Mouse (Mus musculus) olfactory bulb, adult 2 months (tissue): ENCODE data around the gene Tmem237. TPM values are rescaled to one million over a fixed set of nuclear protein-coding genes. Genes with fewer than 3 reads are reported as not detected.

ENCODE experiments used
- H3K27ac ChIP-seq: fragments of 200-500 bp; 2 replicates; pipeline ENCODE4 v1.5.1; 2012; ENCODE audit warnings: low read depth, low read length; ENCODE audit not compliant: insufficient read depth
- H3K4me1 ChIP-seq: fragments of 200-500 bp; 2 replicates; pipeline ENCODE4 v1.6.1; 2012; ENCODE audit warnings: low read length; ENCODE audit not compliant: control insufficient read depth, insufficient read depth
- H3K4me3 ChIP-seq: fragments of 200-500 bp; 2 replicates; pipeline ENCODE4 v1.5.1; 2012; ENCODE audit warnings: mild to moderate bottlenecking, low read depth, low read length, moderate library complexity; ENCODE audit not compliant: insufficient read depth
- CTCF ChIP-seq: fragments of 200-500 bp; IDR thresholded peaks from 2 replicates; pipeline ENCODE4 v1.5.1; 2012; ENCODE audit warnings: low read depth, mild to moderate bottlenecking, low read length, moderate library complexity; ENCODE audit not compliant: insufficient read depth
- POLR2A ChIP-seq: fragments of 200-500 bp; IDR thresholded peaks from 2 replicates; pipeline ENCODE4 v1.6.1; 2012; ENCODE audit warnings: mild to moderate bottlenecking, low read depth, low read length, moderate library complexity; ENCODE audit not compliant: insufficient read depth
- WGBS: fragments of 180-500 bp; shearing (Covaris S2); methylation state at CpG from one replicate; pipeline ENCODE4 v1.1.7; 2018; 5-methylcytosine and 5-hydroxymethylcytosine counted together
- polyA plus RNA-seq: library from polyadenylated mRNA; stranded (reverse); fragments of >200 nt; gene quantifications from 2 replicates; pipeline ENCODE4 v1.2.4, GENCODE M21; 2012; ENCODE audit warnings: low replicate concordance; ENCODE audit not compliant: missing spikeins, insufficient read depth, insufficient read length

Gene Tmem237
- polyA plus RNA-seq, 1 experiment = not detected

- no peak overlapping the region for H3K27ac ChIP-seq
- TF ChIP-seq CTCF (no peak), POLR2A (no peak)
- H3K4me1 ChIP-seq = peaks cover 11% of the 10 kb centered on the region
- H3K4me3 ChIP-seq = no peak overlapping the region
- WGBS = 65% methylated on average over 6 of the region's 6 CpGs
These were observed 40.7 kb upstream of the Tmem237 start for GRCm38 (mm10) chr1:59160871-59161270.

GRCm38 (mm10) chr1:59159136-59159535 lies 38.9 kb upstream of the Tmem237 start:
- peaks cover 11% of the 10 kb centered on the region for H3K4me1 ChIP-seq
- H3K4me3 ChIP-seq = no peak overlapping the region
- TF ChIP-seq CTCF = no peak
- TF ChIP-seq POLR2A = no peak
- no peak overlapping the region for H3K27ac ChIP-seq
- WGBS = 94% methylated on average over 3 of the region's 3 CpGs

GRCm38 (mm10) chr1:59158498-59158897 lies 38.3 kb upstream of the Tmem237 start:
- no peak overlapping the region for H3K4me3 ChIP-seq
- TF ChIP-seq CTCF = no peak
- TF ChIP-seq POLR2A = no peak
- 92% methylated on average over 7 of the region's 7 CpGs for WGBS
- H3K27ac ChIP-seq = no peak overlapping the region
- peaks cover 11% of the 10 kb centered on the region for H3K4me1 ChIP-seq

GRCm38 (mm10) chr1:59157846-59158245 lies 37.6 kb upstream of the Tmem237 start:
- H3K27ac ChIP-seq = no peak overlapping the region
- peaks cover 5% of the 10 kb centered on the region; the same call in 1 of the 2 replicates for H3K4me1 ChIP-seq
- no peak for TF ChIP-seq POLR2A
- no peak for TF ChIP-seq CTCF
- 93% methylated on average over 4 of the region's 4 CpGs for WGBS
- no peak overlapping the region for H3K4me3 ChIP-seq

GRCm38 (mm10) chr1:59152346-59152745 lies 32.1 kb upstream of the Tmem237 start:
- TF ChIP-seq POLR2A = no peak
- no peak for TF ChIP-seq CTCF
- 79% methylated on average over 4 of the region's 4 CpGs for WGBS

GRCm38 (mm10) chr1:59150542-59150941 lies 30.3 kb upstream of the Tmem237 start:
- H3K4me1 ChIP-seq = no peaks in the 10 kb centered on the region
- no peak overlapping the region for H3K4me3 ChIP-seq
- 86% methylated on average over 5 of the region's 5 CpGs for WGBS
- TF ChIP-seq CTCF (no peak), POLR2A (no peak)
- no peak overlapping the region for H3K27ac ChIP-seq

More at GRCm38 (mm10) chr1:59152346-59152745, 32.1 kb upstream of the Tmem237 start:
- Histone ChIP-seq H3K27ac (no peak overlapping the region), H3K4me3 (no peak overlapping the region), H3K4me1 (no peaks in the 10 kb centered on the region)

GRCm38 (mm10) chr1:59144543-59144942 lies 24.3 kb upstream of the Tmem237 start:
- H3K4me1 ChIP-seq = no peaks in the 10 kb centered on the region
- 77% methylated on average over 10 of the region's 10 CpGs for WGBS
- H3K4me3 ChIP-seq = no peak overlapping the region
- TF ChIP-seq POLR2A = no peak
- no peak overlapping the region for H3K27ac ChIP-seq

DNA sequence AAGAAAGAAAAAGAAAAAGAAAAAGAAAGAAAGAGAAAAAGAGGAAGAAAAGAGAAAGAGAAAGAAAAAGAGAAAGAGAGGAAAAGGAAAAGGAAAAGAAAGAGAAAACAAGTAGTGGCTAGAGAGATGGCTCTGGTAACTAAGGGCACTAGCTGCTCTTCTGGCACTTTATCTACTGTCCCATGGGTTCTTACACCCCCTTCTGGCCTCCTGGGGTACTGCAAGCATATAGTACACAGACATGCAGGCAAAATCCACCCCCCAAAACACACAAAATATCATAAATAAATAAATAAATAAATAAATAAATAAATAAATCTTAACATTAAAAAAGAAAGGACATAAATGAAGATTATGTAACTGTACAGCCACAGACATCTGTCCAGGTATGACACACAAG lies 22.6 kb upstream of the Tmem237 start:
- Histone ChIP-seq H3K4me1 (no peaks in the 10 kb centered on the region), H3K4me3 (no peak overlapping the region), H3K27ac (no peak overlapping the region)
- TF ChIP-seq CTCF (no peak), POLR2A (no peak)

DNA sequence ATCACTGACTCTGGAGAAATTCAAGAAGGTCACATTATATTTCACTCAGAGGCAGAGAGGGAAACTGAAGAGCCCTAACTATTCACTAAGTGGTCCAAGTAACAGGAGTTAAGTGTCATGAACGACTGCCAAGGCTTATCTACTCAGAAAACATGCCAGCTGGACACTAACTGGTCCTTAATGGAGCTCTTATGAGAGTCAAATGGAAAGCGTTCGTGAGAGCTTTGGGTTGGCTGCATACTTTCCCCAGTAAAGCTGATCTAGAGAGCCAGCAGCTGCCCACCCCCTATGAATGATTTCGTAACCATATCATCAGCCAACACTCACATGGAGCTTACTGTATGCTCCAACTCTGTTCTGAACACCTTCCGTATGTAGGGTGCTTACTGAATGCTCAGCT lies 14.2 kb upstream of the Tmem237 start:
- no peak overlapping the region for H3K27ac ChIP-seq
- WGBS = 68% methylated on average over 5 of the region's 5 CpGs
- TF ChIP-seq POLR2A = no peak
- no peak for TF ChIP-seq CTCF
- H3K4me1 ChIP-seq = no peaks in the 10 kb centered on the region
- no peak overlapping the region for H3K4me3 ChIP-seq

GRCm38 (mm10) chr1:59128879-59129278 lies 8.7 kb upstream of the Tmem237 start:
- 77% methylated on average over 7 of the region's 7 CpGs for WGBS
- no peak for TF ChIP-seq POLR2A
- no peak for TF ChIP-seq CTCF
- H3K27ac ChIP-seq = no peak overlapping the region

More at GRCm38 (mm10) chr1:59128879-59129278, 8.7 kb upstream of the Tmem237 start:
- no peak overlapping the region for H3K4me3 ChIP-seq
- no peaks in the 10 kb centered on the region for H3K4me1 ChIP-seq
